Mouse (Mus musculus) testis, adult 2 months (tissue): Measurements from ENCODE around the gene Dll3. TPM values are rescaled to one million over a fixed set of nuclear protein-coding genes. Genes with fewer than 3 reads are reported as not detected.

ENCODE experiments used
- H3K27ac ChIP-seq: fragments of 200-500 bp; 2 replicates; pipeline ENCODE4 v1.5.1; 2012; ENCODE audit warnings: low read depth, low read length; ENCODE audit not compliant: control insufficient read depth, insufficient read depth
- H3K27me3 ChIP-seq: fragments of 200-500 bp; 2 replicates; pipeline ENCODE4 v1.6.1; 2012; ENCODE audit warnings: mild to moderate bottlenecking, low read length, moderate library complexity; ENCODE audit not compliant: control insufficient read depth, insufficient read depth
- H3K36me3 ChIP-seq: fragments of 200-500 bp; 2 replicates; pipeline ENCODE4 v1.6.1; 2012; ENCODE audit warnings: mild to moderate bottlenecking, low read length; ENCODE audit not compliant: control insufficient read depth, insufficient read depth
- H3K4me1 ChIP-seq: fragments of 200-500 bp; 2 replicates; pipeline ENCODE4 v1.6.1; 2012; ENCODE audit warnings: low read length; ENCODE audit not compliant: control insufficient read depth, insufficient read depth
- H3K4me3 ChIP-seq: fragments of 200-500 bp; 2 replicates; pipeline ENCODE4 v1.5.1; 2012; ENCODE audit warnings: low read depth, mild to moderate bottlenecking, low read length, moderate library complexity, mixed read lengths; ENCODE audit not compliant: control insufficient read depth
- CTCF ChIP-seq: fragments of 200-500 bp; IDR thresholded peaks from 2 replicates; pipeline ENCODE4 v1.5.1; 2012; ENCODE audit warnings: low read depth, mild to moderate bottlenecking, inconsistent platforms, low read length, moderate library complexity; ENCODE audit not compliant: control insufficient read depth, insufficient read depth, insufficient replicate concordance
- POLR2A ChIP-seq: fragments of 200-500 bp; IDR thresholded peaks from 2 replicates; pipeline ENCODE4 v1.6.1; 2012; ENCODE audit warnings: low read depth, mild to moderate bottlenecking, inconsistent platforms, low read length, moderate library complexity; ENCODE audit not compliant: control insufficient read depth
- polyA plus RNA-seq: library from polyadenylated mRNA; depleted of rRNA; stranded (reverse); fragments of >200 nt; gene quantifications from 2 replicates; pipeline ENCODE4 v1.2.3, GENCODE M21; 2012

Gene Dll3
- polyA plus RNA-seq, 1 experiment = 31.9 TPM

DNA sequence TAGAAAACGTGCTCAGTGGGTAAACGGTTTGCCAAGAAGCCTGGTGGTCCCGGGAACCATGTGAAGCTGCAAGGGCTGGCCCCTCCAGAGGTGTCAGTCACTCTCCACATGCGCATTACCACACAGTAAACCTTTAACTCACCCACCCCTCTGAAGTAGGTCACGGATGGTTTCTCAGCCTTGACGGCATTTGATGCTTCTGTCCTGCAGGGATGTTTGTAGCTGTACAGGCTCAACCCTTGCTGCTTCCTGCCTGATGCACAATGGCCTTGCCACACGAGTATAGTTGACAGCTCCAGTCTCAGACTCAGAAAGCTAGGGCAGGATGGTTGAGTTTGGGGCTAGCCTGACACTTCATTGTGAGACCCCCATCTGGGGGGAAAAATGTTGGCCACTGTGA lies 21.4 kb downstream of the Dll3 start:
- TF ChIP-seq POLR2A (no peak), CTCF (no peak)
- H3K4me3 ChIP-seq = no peak overlapping the region
- H3K36me3 ChIP-seq = no peaks in the 10 kb centered on the region
- peaks cover 7% of the 10 kb centered on the region for H3K4me1 ChIP-seq
- H3K27ac ChIP-seq = no peak overlapping the region
- no peaks in the 10 kb centered on the region for H3K27me3 ChIP-seq

DNA sequence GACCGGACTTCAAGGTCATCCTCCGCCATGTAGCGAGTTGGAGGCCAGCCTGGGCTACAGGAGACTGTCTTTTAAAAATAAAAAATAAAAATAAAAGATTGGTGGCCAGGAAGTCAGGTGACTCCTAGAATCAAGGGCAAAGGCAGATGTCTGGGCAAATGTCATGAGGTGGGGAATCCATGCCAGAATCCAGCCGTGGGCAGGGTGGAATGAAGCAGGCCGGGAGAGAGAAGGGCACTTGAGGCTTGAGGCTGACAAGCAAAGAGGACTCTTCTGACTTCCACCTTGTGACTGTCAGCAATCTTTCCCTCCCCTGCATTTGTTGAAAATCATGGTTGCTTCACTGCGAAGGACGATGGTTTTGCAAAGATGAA lies 23.8 kb downstream of the Dll3 start:
- Histone ChIP-seq H3K36me3 (no peaks in the 10 kb centered on the region), H3K4me3 (peak overlapping the region; percentile 94), H3K27me3 (no peaks in the 10 kb centered on the region), H3K27ac (peak overlapping the region; percentile 96), H3K4me1 (peaks cover 7% of the 10 kb centered on the region)
- TF ChIP-seq POLR2A (no peak), CTCF (no peak)

DNA sequence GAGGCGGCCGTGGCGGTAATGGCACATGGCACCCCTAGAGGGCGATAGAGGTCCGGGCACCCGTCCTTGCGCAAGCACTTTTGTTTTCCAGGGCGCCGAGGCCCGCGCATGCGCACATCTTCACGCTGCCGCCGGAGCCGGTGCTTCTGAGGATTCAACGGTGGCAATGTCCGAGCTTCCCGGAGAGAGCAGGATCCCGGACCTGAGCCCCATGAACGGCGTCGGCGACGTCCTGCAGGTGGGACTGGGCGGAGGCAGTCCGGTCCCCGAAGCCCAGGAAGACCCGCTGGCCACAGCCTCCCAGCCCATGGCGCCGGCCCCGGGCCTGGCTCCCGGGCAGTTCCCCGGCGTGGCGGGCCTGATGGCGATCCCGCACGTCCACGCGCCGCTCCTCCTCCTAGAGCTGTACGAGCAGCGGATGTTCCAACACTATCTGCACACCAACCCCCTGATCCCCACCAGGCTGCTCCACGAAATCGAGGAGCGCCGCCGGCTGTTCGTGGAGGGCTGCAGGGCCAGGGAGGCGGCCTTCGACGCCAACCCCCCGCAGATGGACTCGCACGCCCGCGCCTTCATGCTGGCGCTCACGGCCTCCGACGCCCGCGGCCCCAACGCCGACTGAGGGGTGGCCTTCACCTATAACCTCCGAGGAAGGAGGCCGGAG lies 24.3 kb downstream of the Dll3 start, which contains the start of gene Eid2b:
TSS of gene Eid2b (plus strand) at position 125 of the 664 bp plus-strand sequence.
- Histone ChIP-seq H3K36me3 (no peaks in the 10 kb centered on the region), H3K27me3 (no peaks in the 10 kb centered on the region), H3K4me1 (peaks cover 7% of the 10 kb centered on the region), H3K4me3 (peak within 1 kb of the TSS; percentile 94), H3K27ac (peak within 1 kb of the TSS; percentile 96)
- TF ChIP-seq CTCF = peak; percentile 91
- peak; percentile 77 for TF ChIP-seq POLR2A

DNA sequence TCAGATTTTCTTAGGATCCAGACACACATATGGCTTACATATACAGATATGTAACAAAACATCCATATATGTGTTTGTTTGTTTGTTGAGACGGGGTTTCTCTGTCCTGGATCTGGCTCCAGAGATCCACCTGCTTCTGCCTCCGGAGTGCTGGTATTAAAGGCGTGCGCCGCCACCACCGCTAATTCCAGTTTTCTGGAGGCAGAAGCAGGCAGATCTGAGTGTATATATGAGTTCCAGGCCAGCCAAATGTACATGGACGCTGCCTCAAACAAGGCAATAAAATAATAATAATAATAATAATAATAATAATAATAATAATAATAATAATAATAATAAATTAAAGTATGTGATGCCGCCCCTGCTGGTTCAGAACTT lies 24.8 kb downstream of the Dll3 start:
- H3K27ac ChIP-seq = no peak overlapping the region
- H3K4me3 ChIP-seq = no peak overlapping the region
- TF ChIP-seq CTCF (no peak), POLR2A (no peak)
- H3K4me1 ChIP-seq = peaks cover 7% of the 10 kb centered on the region
- H3K36me3 ChIP-seq = no peaks in the 10 kb centered on the region; the same call in 1 of the 2 replicates
- no peaks in the 10 kb centered on the region for H3K27me3 ChIP-seq

DNA sequence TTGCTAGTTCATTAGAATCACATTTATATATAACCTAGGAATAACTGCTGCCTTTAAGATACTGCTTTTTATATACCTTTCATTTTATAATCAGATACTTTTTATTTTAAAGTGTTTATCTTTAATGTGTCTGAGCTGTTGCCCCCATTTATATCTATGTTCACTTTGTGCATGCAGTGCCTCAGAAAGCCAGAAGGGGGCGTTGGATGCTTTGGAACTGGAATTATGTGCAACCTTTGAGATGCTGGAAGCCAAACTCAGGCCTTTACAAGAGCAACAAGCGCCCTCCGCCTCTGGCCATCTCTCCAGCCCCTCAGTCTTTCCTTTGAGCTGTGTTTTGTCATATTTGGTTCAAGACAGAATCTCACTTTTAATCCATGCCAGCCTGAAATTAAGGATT lies 30.3 kb downstream of the Dll3 start:
- H3K36me3 ChIP-seq = no peaks in the 10 kb centered on the region; the same call in 1 of the 2 replicates
- TF ChIP-seq POLR2A = no peak
- TF ChIP-seq CTCF = 0 out of 2 replicates have a peak, but pooled peaks have one; percentile 29
- peaks cover 5% of the 10 kb centered on the region for H3K4me1 ChIP-seq

DNA sequence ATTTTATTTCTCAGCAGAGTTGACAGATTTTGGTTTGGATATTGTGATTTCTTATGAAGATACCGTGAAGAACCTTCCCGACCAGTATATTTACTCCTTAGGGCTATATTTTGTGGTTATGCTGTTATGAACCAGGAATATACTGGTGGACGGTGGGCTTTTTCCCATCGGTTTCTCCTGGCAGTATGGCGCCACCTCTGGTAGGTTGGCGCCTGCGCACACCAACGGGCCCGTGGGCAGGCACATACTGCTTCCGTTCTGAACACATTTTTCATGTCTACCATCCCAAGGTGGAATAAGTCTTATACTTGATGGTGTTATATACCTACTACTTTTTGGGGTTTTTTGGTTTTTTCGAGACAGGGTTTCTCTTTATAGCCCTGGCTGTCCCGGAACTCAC lies 32.7 kb downstream of the Dll3 start:
- H3K4me3 ChIP-seq = no peak overlapping the region
- TF ChIP-seq POLR2A (no peak), CTCF (peak; percentile 59)
- H3K36me3 ChIP-seq = no peaks in the 10 kb centered on the region; the same call in 1 of the 2 replicates
- peaks cover 5% of the 10 kb centered on the region for H3K4me1 ChIP-seq
- H3K27ac ChIP-seq = no peak overlapping the region
- H3K27me3 ChIP-seq = no peaks in the 10 kb centered on the region

More for the DNA sequence above, 30.3 kb downstream of the Dll3 start:
- no peak overlapping the region for H3K27ac ChIP-seq
- H3K4me3 ChIP-seq = no peak overlapping the region
- H3K27me3 ChIP-seq = no peaks in the 10 kb centered on the region

DNA sequence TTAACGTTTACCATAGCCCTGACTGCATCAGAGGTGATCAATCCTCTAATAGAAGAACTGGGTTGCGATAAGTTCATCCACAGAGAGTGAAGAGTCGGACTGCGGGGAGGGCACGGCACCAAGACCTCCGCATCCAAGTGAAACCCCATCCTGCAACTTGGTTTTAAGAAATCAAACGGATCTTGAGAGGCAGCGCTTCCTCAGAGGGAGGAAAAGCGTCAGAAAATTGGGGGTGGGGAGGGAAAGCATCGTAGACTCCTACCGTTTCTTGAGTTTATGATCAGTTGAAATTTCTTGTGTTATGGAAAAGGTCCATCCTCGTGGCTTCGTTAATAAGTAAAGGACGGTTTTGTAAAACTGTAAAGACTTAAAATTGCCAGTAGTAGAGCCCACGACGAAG lies 33.5 kb downstream of the Dll3 start:
- Histone ChIP-seq H3K4me3 (peak overlapping the region; percentile 87), H3K27ac (peak overlapping the region; percentile 79), H3K4me1 (peaks cover 7% of the 10 kb centered on the region), H3K36me3 (no peaks in the 10 kb centered on the region; the same call in 1 of the 2 replicates), H3K27me3 (no peaks in the 10 kb centered on the region)
- TF ChIP-seq POLR2A (no peak), CTCF (no peak)
